Comparison of ENCODE assay signal across 8 mouse cellular contexts in the genomic region with DNA sequence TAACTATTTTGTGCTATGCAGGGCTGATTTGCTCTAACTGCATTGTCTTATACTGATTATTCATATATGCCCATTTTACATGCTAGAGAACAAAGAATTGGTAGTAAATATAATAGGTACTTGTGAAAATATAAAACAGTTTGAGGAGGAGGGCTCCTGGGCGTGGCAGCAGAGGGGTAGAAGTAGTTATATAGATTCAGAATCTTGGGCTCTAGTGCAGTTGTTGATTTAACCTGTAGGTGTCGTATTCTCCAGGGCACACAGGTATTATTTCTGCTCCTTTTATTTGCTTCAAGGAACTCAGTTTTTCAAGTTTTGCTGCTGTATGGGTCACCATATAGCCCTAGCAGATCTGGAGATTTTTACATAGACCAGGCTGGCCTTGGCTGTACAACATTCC. TPM values are rescaled to one million over a fixed set of nuclear protein-coding genes. Genes with fewer than 3 reads are reported as not detected.
A peak's percentile ranks its signal among the peaks of the same experiment; 100 is the strongest.
DNase-seq lines count a peak whose midpoint lies in the region; ATAC-seq and TF ChIP-seq lines count a peak whose summit lies in the region.

No protein-coding gene starts in this region.

- H3K4me2 ChIP-seq in heart, embryonic 11.5 days, result peak overlapping the region; percentile 71
- H3K4me2 ChIP-seq in forebrain, embryonic 16.5 days (ENCODE audit: low read length), result peak overlapping the region; percentile 71

- intact Hi-C loops in heart, postnatal 14 days (cut with DNase I), result loop anchor here (2.0 kb wide), 3 partner anchors 129 to 485 kb away; no protein-coding TSS in a partner anchor

- no peaks in the 10 kb centered on the region for H3K27me3 ChIP-seq in heart, embryonic 11.5 days (ENCODE audit: control insufficient read depth, insufficient read depth, low read length)
- H3K27me3 ChIP-seq in E14TG2a.4 (ENCODE audit: insufficient read depth, low read length), result peaks cover 4% of the 10 kb centered on the region; the same call in 1 of the 2 replicates
- H3K27me3 ChIP-seq in forebrain, embryonic 16.5 days (replicated peaks; ENCODE audit: control insufficient read depth, insufficient read depth, low read length), result no peaks in the 10 kb centered on the region

- H3K9ac ChIP-seq in heart, embryonic 11.5 days (ENCODE audit: low read depth, low read length), result no peak overlapping the region
- peak overlapping the region; percentile 69 for H3K9ac ChIP-seq in forebrain, embryonic 16.5 days (replicated peaks; ENCODE audit: low read depth, low read length)

- no peaks in the 10 kb centered on the region for H3K9me3 ChIP-seq in heart, embryonic 11.5 days (replicated peaks; ENCODE audit: control insufficient read depth, low read length)
- H3K9me3 ChIP-seq in E14TG2a.4 (ENCODE audit: low read length), result peaks cover 5% of the 10 kb centered on the region
- no peaks in the 10 kb centered on the region for H3K9me3 ChIP-seq in forebrain, embryonic 16.5 days (ENCODE audit: control insufficient read depth, low read length)

- no peak overlapping the region for H3K4me3 ChIP-seq in heart, embryonic 11.5 days (ENCODE audit: low read depth, low read length)
- H3K4me3 ChIP-seq in E14TG2a.4 (replicated peaks; ENCODE audit: low read length) (peak overlapping the region; percentile 98), macrophage (ENCODE audit: inconsistent target) (peak overlapping the region; percentile 59; the same call in 1 of the 2 replicates)
- peak overlapping the region; percentile 59 for H3K4me3 ChIP-seq in forebrain, embryonic 16.5 days (replicated peaks; ENCODE audit: low read length)

- H3K36me3 ChIP-seq in heart, embryonic 11.5 days (ENCODE audit: control insufficient read depth, insufficient read depth, low read length), result no peaks in the 10 kb centered on the region; the same call in 1 of the 2 replicates
- H3K36me3 ChIP-seq in E14TG2a.4 (ENCODE audit: insufficient read depth, low read length) (peaks cover 23% of the 10 kb centered on the region), macrophage (ENCODE audit: inconsistent target) (no peaks in the 10 kb centered on the region)
- no peaks in the 10 kb centered on the region for H3K36me3 ChIP-seq in forebrain, embryonic 16.5 days (ENCODE audit: control insufficient read depth, insufficient read depth)

- H3K79me2 ChIP-seq in macrophage (ENCODE audit: inconsistent target), result peaks cover 31% of the 10 kb centered on the region

- ATAC-seq in heart, embryonic 11.5 days (replicated peaks; ENCODE audit: insufficient number of reproducible peaks, low FRiP score, low TSS enrichment), result no peak
- ATAC-seq in forebrain, embryonic 16.5 days, result no peak

- TF ChIP-seq CTCF in E14TG2a.4 (conservative IDR thresholded peaks at IDR 0.05; ENCODE audit: low read length), result peak; percentile 60

- 73% methylated on average over 2 of the region's 2 CpGs for WGBS in heart, embryonic 11.5 days (ENCODE audit: insufficient replicate concordance)
- WGBS in forebrain, embryonic 16.5 days, result 55% methylated on average over 2 of the region's 2 CpGs
- WGBS in macrophage (ENCODE audit: missing documents), result 83% methylated on average over 2 of the region's 2 CpGs

- H3K4me1 ChIP-seq in heart, embryonic 11.5 days (ENCODE audit: control insufficient read depth, insufficient read depth, low read length), result peaks cover 4% of the 10 kb centered on the region; the same call in 1 of the 2 replicates
- H3K4me1 ChIP-seq in E14TG2a.4 (replicated peaks; ENCODE audit: low read depth, low read length), result peaks cover 24% of the 10 kb centered on the region
- H3K4me1 ChIP-seq in forebrain, embryonic 16.5 days (replicated peaks; ENCODE audit: control insufficient read depth, insufficient read depth, low read length), result peaks cover 14% of the 10 kb centered on the region

- DNase-seq in heart, postnatal 14 days, result no peak
- DNase-seq in urinary bladder, postnatal 25 days (ENCODE audit: low spot score), result no peak
- DNase-seq in right cerebral cortex, adult 2 months (ENCODE audit: low spot score in 2 of 2), result no peak
- DNase-seq in left cerebral cortex, adult 18-20 months (ENCODE audit: low spot score in 2 of 2), result no peak

- H3K27ac ChIP-seq in heart, embryonic 11.5 days (ENCODE audit: low read depth, low read length), result no peak overlapping the region
- no peak overlapping the region for H3K27ac ChIP-seq in forebrain, embryonic 16.5 days (ENCODE audit: low read length)
- no peak overlapping the region for H3K27ac ChIP-seq in macrophage

RNA-seq across cellular contexts. Expression of a gene that starts 1.1 kb away (rescaled TPM):
- 8.2 and 8.5 TPM in 2 replicates for polyA plus RNA-seq in heart, embryonic 11.5 days (2014; fragmentation: Nextera tagmentation; extraction: Ambion mirVana)
- 1 to 10 TPM; 1.6 to 2.1 TPM for total RNA-seq in heart, postnatal 14 days (2021)
- 9.3 and 9.5 TPM in 2 replicates for polyA plus RNA-seq in forebrain, embryonic 16.5 days (2015; fragmentation: Nextera tagmentation; extraction: Ambion mirVana)
- total RNA-seq in macrophage (2018; cell fraction: chromatin; rRNA removed), result 10 to 100 TPM in 11 of 26 experiments, 1 to 10 TPM in 14, under 1 TPM in 1; 0.54 to 25.9 (median 8.3) TPM
- 1 to 10 TPM in 20 of 26 experiments, under 1 TPM in 6; 0.43 to 2.9 (median 1.3) TPM for total RNA-seq in macrophage (2018; cell fraction: cytosol; rRNA removed)
- total RNA-seq in macrophage (2018; cell fraction: nucleus; rRNA removed), result 10 to 100 TPM in 4 of 26 experiments, 1 to 10 TPM in 22; 1.2 to 17.3 (median 5.6) TPM
- polyA plus RNA-seq in macrophage (2018), result 1.1 to 3.0 TPM (median 2.4 TPM) in 3 replicates
- total RNA-seq in left cerebral cortex, adult 18-20 months (2021), result 1 to 10 TPM; 3.5 to 3.9 TPM
